Mouse (Mus musculus): ENCODE data around the gene Memo1.

GRCm38 (mm10) chr17:74278966-74279869, 16.1 kb downstream of the Memo1 start:
- TF ChIP-seq TAL1 (conservative IDR thresholded peaks at IDR 0.05; ENCODE audit: low read depth, low read length) (no peak), CTCF (IDR thresholded peaks at IDR 0.05; ENCODE audit: low read depth, low read length) (no peak), POLR2AphosphoS5 (IDR thresholded peaks at IDR 0.05; ENCODE audit: insufficient replicate concordance, low read depth, low read length) (no peak), GATA1 (IDR thresholded peaks at IDR 0.05; ENCODE audit: borderline replicate concordance, low read length) (no peak), GATA2 (IDR thresholded peaks at IDR 0.05; ENCODE audit: borderline replicate concordance, low read depth, low read length) (no peak)

All from G1E (cell line).